Mouse (Mus musculus) adipocyte (in vitro differentiated cells): ENCODE measurements around the gene Mfsd13b.
"Not testable (repeated sequence)": the region's sequence is repeated elsewhere in the genome, so short reads cannot be mapped to it uniquely, and the experiment has no call there.

Source experiments
- DNase-seq: peaks from one replicate; pipeline ENCODE4 v3.0.0-alpha.2; 2016; ENCODE audit warnings: low spot score

The Mfsd13b gene

DNA sequence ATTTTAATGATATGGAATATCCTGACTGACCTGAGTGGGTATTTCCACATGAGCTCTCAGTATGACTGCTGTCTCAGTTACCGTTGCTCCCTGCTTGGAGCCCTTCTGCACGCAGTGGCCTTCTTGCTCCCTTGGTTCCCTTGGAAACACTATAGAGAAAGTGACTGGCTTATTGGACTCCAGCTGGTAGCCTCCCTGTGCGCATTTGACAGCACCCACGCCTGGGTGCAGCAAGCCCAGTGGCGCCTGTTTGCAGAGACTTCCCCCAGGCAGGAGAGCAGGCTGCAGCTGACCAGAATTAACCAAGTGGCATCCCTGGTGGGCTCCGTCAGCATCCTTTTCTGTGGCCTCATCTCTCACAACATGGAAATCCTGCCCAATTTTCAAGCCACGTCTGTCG, 8.9 kb downstream of the Mfsd13b start:
- DNase-seq, result no peak

DNA sequence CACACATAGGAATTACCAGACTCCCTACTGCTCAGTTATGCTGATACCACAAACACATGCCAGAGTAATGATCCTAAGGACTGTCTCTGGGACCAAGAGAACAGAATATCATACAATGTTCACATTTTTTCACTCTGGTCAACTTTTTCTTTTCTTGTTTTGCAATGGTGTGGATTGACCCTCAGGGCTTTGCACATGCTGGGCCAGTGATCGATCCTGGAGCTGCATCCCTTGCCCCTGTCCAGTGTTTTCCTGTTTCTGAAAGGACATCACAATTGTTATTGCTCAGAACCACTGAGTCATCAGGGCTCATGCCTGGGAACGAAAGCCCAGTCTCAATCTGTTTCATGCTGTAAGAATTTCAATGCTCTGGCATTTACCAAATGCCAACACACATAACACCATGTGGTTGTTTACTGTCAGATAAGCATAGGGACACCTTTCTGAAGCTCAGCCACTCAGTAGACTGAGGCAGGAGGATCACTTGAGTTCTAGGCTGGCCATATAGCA, 16.8 kb downstream of the Mfsd13b start:
- DNase-seq, result no peak

DNA sequence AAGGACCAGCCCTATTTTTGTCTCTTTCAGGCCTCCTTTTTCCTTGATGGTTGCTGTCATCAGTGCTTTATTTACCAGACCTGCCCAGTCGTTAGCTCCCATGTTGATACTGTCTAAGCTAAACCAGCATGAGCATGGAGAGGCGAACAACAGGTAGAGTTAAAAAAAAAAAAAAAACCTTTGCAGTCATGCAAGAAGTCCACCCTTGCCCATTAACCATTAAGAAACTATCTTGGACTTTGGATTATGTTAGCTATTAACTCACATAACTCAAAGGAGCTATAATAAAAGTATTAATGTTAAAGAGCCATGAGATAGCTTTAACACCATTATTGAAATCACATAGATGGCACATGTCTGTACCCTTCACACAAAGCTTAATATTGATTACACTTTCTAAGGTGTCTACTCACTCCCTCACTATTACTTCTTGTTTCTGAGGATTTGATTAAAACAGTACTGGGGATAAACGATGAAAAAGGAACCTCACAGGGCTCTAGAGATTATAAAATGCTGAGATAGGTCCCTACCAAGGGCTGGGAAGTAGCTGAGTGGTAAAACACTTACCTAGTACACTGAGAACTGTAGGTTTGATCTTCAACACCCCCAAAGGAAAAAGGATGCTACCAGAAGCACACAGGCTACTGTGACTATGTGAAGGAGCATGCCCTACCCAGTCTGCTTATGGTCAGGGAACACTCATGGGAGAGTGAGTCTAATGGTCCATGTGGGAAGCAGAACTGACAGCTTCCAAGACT, 17.9 kb downstream of the Mfsd13b start:
- DNase-seq, result no peak

DNA sequence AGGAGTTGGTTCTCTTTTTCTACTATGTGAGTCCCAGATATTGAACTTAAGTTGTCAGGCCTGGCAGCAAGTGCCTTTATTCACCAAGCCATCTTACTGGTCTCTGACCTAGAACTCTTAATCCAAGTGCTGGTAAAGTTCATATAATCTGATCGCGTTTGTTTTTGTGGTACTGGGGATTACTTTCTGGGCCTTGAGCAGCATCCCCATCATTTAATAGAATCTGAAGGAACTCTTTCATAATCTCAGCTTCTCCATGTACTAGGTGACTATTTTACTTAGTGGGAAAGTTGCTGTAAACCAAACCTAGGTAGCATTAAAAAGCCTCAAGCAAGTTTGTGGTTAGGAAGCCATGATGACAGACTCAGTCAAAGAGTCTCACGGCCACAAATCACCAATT, 19.6 kb downstream of the Mfsd13b start:
- no peak for DNase-seq

DNA sequence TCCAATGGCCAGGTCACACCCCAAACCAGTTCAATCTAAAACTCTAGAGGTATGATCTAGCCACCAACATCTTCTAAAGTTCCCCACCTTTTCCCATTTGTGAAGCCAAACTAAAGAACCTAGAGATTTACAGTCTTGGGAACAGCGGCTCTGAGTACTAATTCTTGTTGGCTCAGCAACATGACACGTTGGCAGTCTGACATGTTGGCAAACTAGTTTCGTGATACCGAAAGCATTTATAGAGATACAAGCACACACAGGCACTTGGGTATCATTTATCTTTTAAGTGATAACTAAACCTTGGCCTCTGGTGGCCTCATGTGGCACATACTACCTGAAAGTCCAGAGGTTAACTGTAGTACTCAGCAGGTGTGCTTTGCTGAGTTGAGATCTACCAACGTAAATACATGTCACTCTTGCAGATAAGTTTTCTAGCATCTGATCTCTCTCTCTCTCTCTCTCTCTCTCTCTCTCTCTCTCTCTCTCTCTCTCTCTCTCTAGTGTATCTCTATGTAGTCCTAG, 20.2 kb downstream of the Mfsd13b start:
- DNase-seq, result peak; percentile 28

DNA sequence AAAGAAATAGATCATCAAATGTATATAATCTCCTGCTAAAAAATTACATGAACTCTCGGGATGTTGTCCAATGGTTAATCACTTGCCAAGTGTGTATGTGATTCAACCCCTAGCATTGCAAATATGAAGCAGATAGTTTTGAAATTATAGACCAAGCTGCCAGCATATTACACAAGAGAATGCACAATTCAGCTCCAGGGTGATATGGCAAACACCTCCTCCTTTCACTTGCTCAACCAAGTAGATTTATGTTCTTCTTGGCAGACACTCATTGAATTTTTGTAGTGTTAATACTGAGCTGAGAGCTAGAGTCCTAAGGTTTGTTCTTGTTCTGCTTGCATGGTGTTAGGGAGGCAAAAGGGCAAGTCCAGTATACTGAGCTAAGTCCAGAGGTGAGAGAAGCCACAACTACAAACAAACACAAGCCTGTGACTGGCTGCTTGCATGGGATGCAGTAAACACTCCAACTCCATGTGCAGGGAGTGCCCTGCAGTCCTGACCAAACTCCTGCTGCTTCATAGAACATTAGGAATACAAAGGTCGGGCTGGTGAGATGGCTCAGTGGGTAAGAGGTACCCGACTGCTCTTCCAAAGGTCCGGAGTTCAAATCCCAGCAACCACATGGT, 21.6 kb downstream of the Mfsd13b start:
- peak; percentile 90 for DNase-seq

DNA sequence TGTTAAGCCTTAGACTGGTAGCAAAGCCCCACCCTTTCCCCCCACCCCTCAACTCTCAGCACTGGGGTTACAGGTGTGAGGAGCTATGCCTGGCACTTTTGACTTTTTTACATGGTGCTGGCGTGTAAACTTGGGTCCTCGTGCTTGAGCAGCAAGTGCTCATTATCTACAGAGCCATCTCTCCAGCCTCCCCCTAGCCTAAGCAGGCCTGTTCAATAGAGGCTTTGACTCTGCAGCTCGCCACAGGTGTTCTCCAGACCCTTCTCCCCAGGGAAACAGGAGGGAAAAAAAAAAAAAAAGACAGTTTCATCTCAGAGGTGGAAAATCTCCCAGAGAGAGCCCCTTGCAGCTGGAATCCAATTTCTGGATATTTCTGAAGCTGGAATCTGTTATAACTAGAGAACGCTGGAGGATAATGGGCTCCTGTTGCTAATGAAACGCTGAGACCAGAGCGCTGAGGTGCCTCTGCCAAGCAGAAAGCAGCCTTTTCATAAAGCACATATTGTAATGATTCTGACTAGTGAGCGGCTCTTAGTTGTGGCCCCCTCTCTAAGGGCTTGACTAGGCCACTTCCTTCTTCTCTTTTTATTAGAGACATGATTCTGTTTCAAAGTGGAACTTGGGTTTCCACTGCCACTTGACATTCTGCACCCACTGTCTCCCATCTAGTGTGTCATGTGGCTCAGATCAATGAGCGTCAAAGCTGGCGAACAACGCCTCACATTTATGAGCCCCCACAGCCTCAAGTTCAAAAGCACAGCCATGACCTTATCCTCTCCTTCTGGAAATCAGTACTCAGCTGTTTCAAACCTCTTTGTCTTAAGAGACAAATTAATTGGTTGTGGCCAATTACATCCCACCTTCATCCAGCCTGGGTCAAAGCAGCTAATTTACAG, 29.7 kb downstream of the Mfsd13b start:
- no peak for DNase-seq

DNA sequence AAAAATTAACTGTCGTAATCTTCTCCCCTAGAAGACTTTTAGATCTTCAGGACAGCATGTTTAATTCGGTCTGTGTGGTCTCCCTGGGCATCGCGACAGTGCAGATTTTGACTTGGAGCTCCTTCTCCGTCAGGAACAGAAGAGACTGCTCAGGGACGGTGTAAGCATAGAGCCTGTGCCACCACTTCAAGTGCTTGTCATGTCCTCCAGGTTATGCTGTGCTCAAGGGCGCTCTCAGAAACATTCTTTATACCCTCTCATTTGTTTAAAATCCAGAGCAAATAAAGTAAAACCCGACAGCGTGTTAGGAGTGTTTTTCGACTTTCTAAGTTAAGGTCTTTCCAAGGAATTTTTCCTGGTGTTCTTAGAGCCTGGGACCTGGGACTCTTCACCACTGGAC, 32.2 kb downstream of the Mfsd13b start:
- DNase-seq, result no peak

DNA sequence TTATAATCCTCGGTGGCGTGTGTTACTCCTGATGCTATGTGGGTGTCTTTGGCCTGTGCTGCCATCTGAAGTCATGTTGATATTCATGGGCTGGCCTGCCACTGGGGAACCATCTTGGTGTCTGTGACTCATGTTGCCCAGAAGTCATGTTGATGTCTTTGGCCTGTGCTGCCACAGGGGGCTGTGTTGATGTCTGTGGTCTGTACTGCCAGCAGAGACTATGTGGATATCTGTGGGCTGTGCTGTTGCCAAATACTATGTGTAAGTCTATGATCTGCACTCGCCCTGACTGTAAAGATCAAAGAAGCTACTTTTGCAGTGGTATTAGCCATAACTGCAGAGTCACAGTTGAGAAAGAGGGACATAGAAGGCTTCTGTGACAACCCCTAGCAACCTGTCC, 36.5 kb downstream of the Mfsd13b start:
- no peak for DNase-seq

DNA sequence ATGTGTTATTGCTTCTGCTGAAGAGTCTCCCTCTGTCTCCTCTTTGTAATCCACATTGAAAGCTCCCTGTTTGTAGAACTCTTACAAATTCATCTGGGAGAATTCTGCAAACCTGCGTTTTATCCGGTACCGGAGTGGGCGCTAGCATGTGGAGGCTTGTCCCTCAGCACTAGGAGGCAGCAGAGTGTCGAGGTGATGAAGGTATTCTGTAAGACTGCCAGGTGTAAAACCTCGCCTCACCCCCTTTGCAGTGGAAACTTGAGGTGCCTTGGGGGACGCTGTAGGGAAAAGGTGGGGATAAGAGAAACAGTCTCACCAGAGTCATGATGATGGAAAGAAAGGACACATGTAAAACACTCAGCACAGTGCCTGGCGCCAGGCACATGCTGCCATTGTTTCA, 38.0 kb downstream of the Mfsd13b start:
- no peak for DNase-seq

DNA sequence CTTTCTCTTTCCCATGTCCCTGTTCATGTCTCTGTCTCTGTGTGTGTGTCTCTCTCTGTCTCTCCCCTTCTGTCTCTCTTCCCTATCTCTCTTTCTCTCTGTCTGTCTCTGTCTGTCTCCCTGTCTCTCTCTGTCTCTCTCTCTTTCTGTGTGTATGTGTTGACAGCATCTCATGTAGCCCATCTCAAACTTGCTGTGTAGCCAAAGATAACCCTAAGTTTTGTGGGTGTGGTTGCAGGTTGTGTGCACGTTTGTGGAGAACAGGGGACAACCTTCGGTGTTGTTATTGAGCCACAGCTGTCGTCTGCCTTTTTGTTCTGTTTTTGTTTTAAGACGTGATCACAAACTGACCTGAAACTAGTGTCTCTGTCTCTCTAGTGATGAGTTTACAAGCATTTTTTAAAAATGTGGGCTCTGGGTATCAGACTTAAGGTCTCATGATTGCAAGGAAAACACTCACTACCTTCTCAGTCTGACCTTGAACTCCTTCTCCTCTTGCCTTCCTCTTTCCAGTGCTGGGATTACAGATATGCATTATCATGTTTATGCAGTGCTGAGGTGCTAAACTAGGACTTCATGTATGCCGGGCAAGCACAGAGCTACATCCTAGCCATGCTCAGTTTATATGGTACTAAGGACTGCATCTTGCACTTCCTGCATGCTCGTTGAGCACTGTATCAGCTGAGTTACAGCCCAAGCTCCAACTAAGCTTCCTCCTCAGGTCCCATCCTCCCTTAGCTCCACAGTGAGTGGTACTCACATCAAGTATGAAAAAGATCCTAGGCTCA, 43.1 kb downstream of the Mfsd13b start:
- no peak for DNase-seq

DNA sequence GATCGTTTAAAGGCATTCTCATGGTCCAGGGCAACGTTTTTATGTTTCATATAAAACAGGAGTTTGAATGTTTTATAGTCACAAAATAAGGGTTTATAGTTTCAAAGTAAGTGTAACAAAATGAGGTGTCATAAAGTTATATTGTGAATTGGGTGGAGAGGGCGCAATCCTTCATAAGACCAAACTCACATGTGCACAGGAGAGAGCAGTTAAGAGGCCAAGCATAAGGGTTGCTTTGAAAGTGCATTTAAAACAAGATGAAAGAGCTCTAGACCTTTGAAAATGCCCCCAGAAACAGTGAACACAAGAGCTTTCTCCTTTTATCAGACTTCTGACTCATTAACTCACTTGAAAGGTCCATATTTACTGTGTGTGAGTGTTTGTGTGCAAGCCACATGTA, 44.0 kb downstream of the Mfsd13b start:
- no peak for DNase-seq

DNA sequence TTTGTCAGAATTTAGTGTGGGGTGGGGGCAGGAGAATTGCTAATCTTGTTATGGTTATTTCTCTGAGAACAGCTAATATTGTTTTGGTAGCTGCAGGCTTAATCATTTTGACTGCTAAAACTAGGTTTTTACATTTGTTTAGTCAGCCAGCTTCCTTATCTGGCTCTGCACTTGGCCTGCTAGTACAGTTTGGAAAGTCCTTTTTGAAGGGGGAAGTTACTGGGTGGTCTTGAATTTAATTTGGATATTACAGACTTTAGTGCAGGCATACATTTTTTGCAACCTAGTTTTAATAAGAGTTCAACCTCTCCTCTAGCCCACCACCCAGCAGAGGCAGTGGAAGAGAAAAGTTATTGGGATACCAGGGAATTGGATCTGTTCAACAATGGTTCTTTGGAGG, 47.6 kb downstream of the Mfsd13b start:
- not testable (repeated sequence) for DNase-seq

DNA sequence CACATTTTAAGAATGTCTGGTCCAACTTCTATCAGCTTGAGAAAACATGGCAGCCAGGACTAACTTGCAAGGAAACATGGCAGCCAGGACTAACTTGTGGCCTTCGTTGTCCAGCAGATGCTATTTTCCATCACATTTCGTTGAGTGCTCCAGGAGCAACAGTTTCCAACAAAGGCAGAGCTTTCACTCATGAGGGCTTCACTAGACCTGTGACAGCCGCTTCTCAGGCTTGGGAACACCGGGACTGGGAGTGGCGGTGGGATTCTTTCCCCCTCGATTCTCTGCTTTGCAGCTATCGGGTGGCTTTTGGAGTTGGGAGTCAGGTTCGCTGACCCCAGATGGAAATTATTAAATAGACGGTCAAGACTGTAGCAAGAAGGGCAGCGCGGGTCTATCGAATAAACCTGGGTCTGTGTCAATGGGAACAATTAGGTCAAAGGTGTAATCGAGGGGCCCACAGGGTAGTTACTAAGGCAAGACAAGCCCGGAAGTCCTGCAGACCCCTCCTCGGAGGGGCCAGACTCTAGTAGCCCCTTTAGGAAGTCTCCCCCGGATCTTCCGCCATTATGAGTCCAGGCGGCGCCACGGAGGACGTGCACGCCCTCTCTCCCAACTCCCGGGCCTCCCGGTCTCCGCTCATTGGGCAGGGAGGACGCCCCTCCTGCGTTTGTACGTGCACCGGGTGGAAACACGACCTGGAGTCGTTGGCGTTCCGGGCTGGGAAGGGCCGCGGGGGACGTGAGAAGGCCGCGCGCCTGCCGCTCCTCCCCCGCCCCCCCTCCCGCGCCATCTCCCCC, 51.7 kb downstream of the Mfsd13b start, which contains the start of gene Mettl9:
Mettl9 (plus strand) TSS at position 590 of the 797 bp plus-strand sequence.
- DNase-seq, result peak; percentile 91

DNA sequence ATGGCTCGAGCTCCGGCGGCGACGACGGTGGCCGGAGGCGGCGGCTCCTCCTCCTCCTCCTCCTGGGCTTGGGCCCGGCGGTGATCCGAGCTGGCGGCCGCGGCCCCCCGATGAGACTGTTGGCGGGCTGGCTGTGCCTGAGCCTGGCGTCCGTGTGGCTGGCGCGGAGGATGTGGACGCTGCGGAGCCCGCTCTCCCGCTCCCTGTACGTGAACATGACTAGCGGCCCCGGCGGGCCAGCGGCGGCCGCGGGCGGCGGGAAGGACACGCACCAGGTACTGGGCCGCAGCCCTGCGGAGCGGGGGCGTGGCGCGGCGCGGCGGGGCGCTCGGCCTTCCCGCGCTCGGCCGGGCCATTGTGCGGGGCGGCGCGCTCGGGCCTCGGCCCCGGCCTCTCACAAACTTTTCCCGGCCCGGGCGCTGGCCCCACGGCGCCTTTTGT, 52.4 kb downstream of the Mfsd13b start:
- DNase-seq, result peak; percentile 19

DNA sequence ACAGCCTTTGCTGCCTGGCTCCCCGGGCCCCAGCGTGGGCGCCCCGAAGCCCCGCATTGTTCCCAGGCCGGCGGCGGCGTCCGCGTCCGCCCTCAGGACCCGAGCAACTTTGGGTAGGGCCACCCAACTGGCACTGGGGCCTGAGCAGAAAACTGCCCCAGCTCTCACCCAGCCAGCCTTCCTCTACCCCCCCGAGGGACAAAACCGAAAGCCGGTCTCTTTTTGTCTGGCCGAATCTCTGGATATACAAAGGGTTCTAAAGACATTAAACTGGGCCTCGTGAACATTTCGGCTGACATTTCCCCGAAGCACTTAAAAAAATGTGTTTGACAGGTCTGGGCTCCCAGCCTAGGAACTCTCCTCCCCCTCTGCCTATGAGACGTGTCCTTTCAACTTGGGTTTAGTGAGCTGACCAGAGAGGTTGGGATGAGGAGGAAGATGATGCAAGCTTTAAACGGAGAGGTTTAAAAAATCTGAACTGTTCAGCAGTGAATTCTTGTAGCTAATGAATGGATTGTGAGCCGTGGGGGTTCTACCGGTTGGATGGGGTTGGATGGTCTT, 52.9 kb downstream of the Mfsd13b start:
- DNase-seq, result peak; percentile 80

DNA sequence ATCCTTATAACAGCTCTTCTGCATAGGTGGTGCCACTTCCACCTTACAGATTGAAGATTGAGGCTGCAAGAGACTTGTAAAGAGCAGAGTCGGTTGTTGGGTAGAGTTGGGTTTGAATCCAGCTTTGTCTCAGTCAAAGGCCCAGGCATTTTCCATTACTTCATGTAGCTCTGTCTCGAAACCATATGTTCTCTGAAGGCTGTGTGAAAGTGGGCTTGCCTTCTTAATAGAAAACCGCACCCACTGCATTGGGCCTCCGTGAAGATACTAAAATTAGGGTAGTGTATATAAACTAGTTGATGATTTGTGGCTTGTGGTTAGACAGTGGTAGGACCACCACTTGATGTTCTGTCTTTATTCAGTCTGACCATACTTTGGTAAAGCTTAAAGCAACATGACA, 58.3 kb downstream of the Mfsd13b start:
- no peak for DNase-seq

DNA sequence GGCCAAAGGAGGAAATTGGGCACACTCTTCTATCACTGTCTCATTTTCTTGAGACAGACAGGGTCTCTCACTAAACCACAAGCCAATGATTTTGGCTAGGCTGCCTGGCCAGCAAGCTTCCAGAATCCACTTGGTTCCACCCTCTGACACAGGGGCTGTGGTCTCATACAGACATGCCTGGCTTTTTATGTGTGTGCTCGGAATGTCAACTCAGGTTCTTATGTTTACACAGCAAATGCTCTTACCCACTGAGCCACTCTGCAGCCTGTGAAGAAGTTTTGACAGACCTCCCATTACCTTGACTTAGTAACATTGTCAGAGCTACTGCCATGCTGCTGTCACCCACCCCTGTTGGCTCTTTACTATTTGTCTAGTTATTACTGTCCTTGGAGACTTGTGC, 59.7 kb downstream of the Mfsd13b start:
- DNase-seq, result no peak

DNA sequence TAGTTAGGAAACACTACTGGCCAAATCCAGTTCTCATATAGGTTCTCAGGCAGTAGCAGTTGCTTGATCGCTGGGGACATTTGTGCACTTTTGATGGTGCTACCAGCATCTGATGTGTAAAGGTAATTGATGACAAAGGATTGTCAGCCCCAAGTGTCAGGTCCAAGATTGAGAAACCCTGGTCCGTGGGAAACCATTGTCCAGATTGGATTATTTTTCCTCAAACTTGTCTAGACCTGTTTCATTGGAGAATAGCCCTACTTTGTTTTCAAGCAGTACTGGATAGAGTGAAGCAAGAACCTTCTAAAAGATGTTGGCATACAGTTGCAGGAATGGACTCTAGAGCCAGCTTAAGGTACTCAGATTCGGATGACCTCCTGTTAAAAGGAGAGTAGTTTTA, 60.7 kb downstream of the Mfsd13b start:
- peak; percentile 23 for DNase-seq

DNA sequence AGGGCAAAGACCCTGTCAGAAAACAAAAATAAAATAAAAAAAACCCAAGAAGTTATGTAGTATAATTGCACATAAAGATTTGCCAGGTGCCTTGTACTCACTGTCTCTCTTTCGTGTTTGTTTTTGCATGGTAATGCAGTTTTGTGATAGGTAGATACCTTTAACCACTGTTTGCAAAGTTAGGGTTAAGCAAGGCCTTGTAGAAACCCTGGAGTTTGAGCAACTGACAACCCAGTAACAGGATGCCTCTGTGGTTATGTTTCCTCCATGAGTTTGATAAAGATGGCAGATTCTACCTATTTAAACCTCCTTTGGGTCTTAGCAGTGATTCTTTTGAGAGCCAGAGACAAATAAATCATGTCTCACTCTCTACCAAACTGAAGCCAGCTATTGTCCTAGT, 61.2 kb downstream of the Mfsd13b start:
- no peak for DNase-seq
